Mouse (Mus musculus) ES-E14 (cell line): ENCODE results near the gene Zmym4.

Experiments
- MAFK ChIP-seq: IDR thresholded peaks from 2 replicates; pipeline ENCODE4 v1.6.1; 2014; ENCODE audit warnings: mild to moderate bottlenecking, low read depth, low read length, inconsistent platforms; ENCODE audit not compliant: insufficient read depth
- ZC3H11A ChIP-seq: IDR thresholded peaks from 2 replicates; pipeline ENCODE4 v1.6.1; 2012; ENCODE audit warnings: low read depth, mild to moderate bottlenecking, inconsistent platforms, low read length, borderline replicate concordance
- ZNF384 ChIP-seq: IDR thresholded peaks from 2 replicates; pipeline ENCODE4 v1.6.1; 2012; ENCODE audit warnings: low read depth, low read length, inconsistent platforms

DNA sequence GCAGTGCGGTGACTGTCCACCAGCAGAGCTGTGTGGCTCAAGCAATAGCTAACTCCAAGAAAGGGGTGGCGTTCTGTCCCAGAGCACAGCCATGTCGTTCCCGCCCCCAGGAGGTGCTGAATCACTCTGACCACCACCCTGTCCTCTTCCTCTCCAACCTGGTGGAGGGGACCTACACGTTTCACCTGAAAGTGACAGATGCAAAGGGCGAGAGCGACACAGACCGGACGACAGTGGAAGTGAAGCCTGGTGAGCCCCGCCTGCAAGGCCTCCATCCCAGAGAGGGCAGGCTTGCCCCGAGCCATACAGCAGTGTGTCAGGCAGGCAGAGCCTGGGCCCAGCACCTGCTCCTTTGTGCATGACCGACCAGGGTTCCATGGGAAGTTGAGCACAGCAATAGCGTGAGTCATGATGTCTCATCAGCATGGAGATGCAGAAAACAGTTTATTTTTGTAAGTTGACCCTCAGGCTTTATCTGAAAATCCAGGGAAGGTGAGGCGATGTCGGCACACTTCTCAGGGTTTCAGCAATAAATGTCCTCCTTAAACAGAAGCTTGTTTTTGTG, 126.9 kb downstream of the Zmym4 start:
- TF ChIP-seq MAFK (no peak), ZC3H11A (no peak), ZNF384 (no peak)
